Mouse (Mus musculus) myocyte (in vitro differentiated cells): ENCODE data around the gene Adprh. TPM values are rescaled to one million over a fixed set of nuclear protein-coding genes. Genes with fewer than 3 reads are reported as not detected.
"Not testable (repeated sequence)": the region's sequence is repeated elsewhere in the genome, so short reads cannot be mapped to it uniquely, and the experiment has no call there.

Experiments used
- H3K27me3 ChIP-seq: one replicate; pipeline ENCODE4 v1.6.1; 2011; ENCODE audit not compliant: control insufficient read depth, insufficient read depth, insufficient read length
- H3K36me3 ChIP-seq: one replicate; pipeline ENCODE4 v1.6.1; 2011; ENCODE audit not compliant: control insufficient read depth, insufficient read depth
- H3K4me2 ChIP-seq: one replicate; pipeline ENCODE4 v1.6.1; 2011; ENCODE audit warnings: low read depth, control low read depth
- H3K4me3 ChIP-seq: one replicate; pipeline ENCODE4 v1.5.1; 2011; ENCODE audit warnings: mild to moderate bottlenecking, control low read depth, moderate library complexity
- H3K79me2 ChIP-seq: one replicate; pipeline ENCODE4 v1.6.1; 2011; ENCODE audit not compliant: control insufficient read depth, insufficient read depth
- H3ac ChIP-seq: one replicate; pipeline ENCODE4 v1.6.1; 2011; ENCODE audit not compliant: control insufficient read depth, insufficient read length
- CEBPB ChIP-seq: IDR thresholded peaks from 2 replicates; pipeline ENCODE4 v1.6.1; 2011; ENCODE audit warnings: mild to moderate bottlenecking, moderate library complexity; ENCODE audit not compliant: poor library complexity, insufficient read depth, severe bottlenecking
- E2F4 ChIP-seq: IDR thresholded peaks from one replicate; pipeline ENCODE4 v1.6.1; 2011; ENCODE audit warnings: mild to moderate bottlenecking, control low read depth, moderate library complexity; ENCODE audit not compliant: insufficient read depth
- MAX ChIP-seq: IDR thresholded peaks from one replicate; pipeline ENCODE4 v1.6.1; 2011; ENCODE audit warnings: low read depth, mild to moderate bottlenecking, control low read depth
- MYOD1 ChIP-seq, 3 experiments: IDR thresholded peaks; one replicate each; pipeline ENCODE4 v1.6.1; 2011; ENCODE audit warnings: control low read depth in 2 of 3, low read depth in 2 of 3, mild to moderate bottlenecking in 2 of 3, moderate library complexity in 1 of 3; ENCODE audit not compliant: insufficient read length in 2 of 3, control insufficient read depth in 1 of 3
- MYOG ChIP-seq, 3 experiments: IDR thresholded peaks; one replicate each; pipeline ENCODE4 v1.6.1; 2011; ENCODE audit warnings: control low read depth in 2 of 3, low read depth in 2 of 3, mild to moderate bottlenecking in 2 of 3; ENCODE audit not compliant: insufficient read length in 2 of 3, control insufficient read depth in 1 of 3, insufficient read depth in 1 of 3
- POLR2A ChIP-seq: IDR thresholded peaks from one replicate; pipeline ENCODE4 v1.6.1; 2011; ENCODE audit warnings: low read depth, mild to moderate bottlenecking, control low read depth, moderate library complexity; ENCODE audit not compliant: insufficient read length
- POLR2AphosphoS2 ChIP-seq: IDR thresholded peaks from one replicate; pipeline ENCODE4 v1.6.1; 2011; ENCODE audit warnings: low read depth, control low read depth; ENCODE audit not compliant: insufficient read length
- REST ChIP-seq: IDR thresholded peaks from one replicate; pipeline ENCODE4 v1.6.1; 2011; ENCODE audit warnings: mild to moderate bottlenecking, control low read depth, moderate library complexity; ENCODE audit not compliant: insufficient read depth, insufficient read length
- SRF ChIP-seq: IDR thresholded peaks from one replicate; pipeline ENCODE4 v1.6.1; 2011; ENCODE audit warnings: low read depth; ENCODE audit not compliant: control insufficient read depth, insufficient read length
- TCF12 ChIP-seq: IDR thresholded peaks from one replicate; pipeline ENCODE4 v1.6.1; 2011; ENCODE audit warnings: mild to moderate bottlenecking, control low read depth; ENCODE audit not compliant: poor library complexity, insufficient read depth, severe bottlenecking
- TCF3 ChIP-seq: IDR thresholded peaks from one replicate; pipeline ENCODE4 v1.6.1; 2011; ENCODE audit warnings: low read depth, control low read depth; ENCODE audit not compliant: insufficient read length
- USF1 ChIP-seq: IDR thresholded peaks from one replicate; pipeline ENCODE4 v1.6.1; 2011; ENCODE audit warnings: low read depth, mild to moderate bottlenecking, control low read depth, moderate library complexity
- polyA plus RNA-seq: library from polyadenylated mRNA; unstranded; fragments of >200 nt; fragmentation: generic; extraction: Trizol; gene quantifications from one replicate; pipeline ENCODE4 v1.2.1, GENCODE M21; 2012; ENCODE audit warnings: missing spikeins

Adprh gene
- polyA plus RNA-seq, 1 experiment = 124 TPM

- TF ChIP-seq MYOG (IDR thresholded peaks at IDR 0.05; ENCODE audit: control insufficient read depth in 1 of 3, insufficient read depth in 1 of 3, insufficient read length in 2 of 3, low read depth in 2 of 3) (no peak), E2F4 (no peak), POLR2AphosphoS2 (no peak), CEBPB (no peak), TCF12 (no peak), TCF3 (no peak), MAX (no peak)
- Histone ChIP-seq H3ac (peak overlapping the region; percentile 59), H3K36me3 (peaks cover 23% of the 10 kb centered on the region), H3K4me3 (peak overlapping the region; percentile 82), H3K27me3 (no peaks in the 10 kb centered on the region), H3K79me2 (peaks cover 19% of the 10 kb centered on the region), H3K4me2 (peak overlapping the region; percentile 87)
Observed at GRCm38 (mm10) chr16:38453203-38453553, 675 bp upstream of the Adprh start.

- TF ChIP-seq REST = no peak
- no peak for TF ChIP-seq POLR2A
- TF ChIP-seq MAX = no peak
- no peak for TF ChIP-seq CEBPB
- no peak for TF ChIP-seq MYOG (IDR thresholded peaks at IDR 0.05; ENCODE audit: control insufficient read depth in 1 of 3, insufficient read depth in 1 of 3, insufficient read length in 2 of 3, low read depth in 2 of 3)
- no peak for TF ChIP-seq E2F4
- no peak for TF ChIP-seq TCF3
- no peak for TF ChIP-seq USF1
- TF ChIP-seq MYOD1 (IDR thresholded peaks at IDR 0.05; ENCODE audit: control insufficient read depth in 1 of 3, insufficient read length in 2 of 3, low read depth in 2 of 3) = no peak
- no peak for TF ChIP-seq TCF12
- no peak for TF ChIP-seq SRF
- no peak for TF ChIP-seq POLR2AphosphoS2
- H3K36me3 ChIP-seq = peaks cover 39% of the 10 kb centered on the region
- H3K27me3 ChIP-seq = no peaks in the 10 kb centered on the region
- peak overlapping the region; percentile 79 for H3K4me2 ChIP-seq
- H3K4me3 ChIP-seq = peak overlapping the region; percentile 82
- H3K79me2 ChIP-seq = peaks cover 19% of the 10 kb centered on the region
- H3ac ChIP-seq = peak overlapping the region; percentile 59
Observed at GRCm38 (mm10) chr16:38451421-38452205, 890 bp downstream of the Adprh start.

DNA sequence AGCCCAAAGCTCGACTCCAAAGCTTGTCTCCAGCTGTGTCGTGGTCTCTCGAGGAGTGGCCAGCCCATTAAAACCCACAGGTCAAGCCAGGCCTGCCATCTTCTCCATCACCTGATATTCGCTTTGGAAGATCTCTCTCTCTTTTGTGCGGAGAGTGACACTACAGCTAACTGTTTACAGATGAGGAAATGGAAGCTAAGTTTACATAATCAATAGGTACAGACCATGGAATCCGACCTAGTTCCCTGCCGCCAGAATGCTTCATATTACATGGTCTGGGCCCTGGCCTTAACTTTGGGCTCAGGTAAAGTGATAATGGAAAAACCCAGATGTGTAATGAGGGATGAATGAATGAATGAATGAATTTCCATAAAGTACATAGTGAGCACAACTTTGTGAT lies 1.8 kb downstream of the Adprh start:
- H3K36me3 ChIP-seq = peaks cover 48% of the 10 kb centered on the region
- H3K4me3 ChIP-seq = peak overlapping the region; percentile 82
- peaks cover 19% of the 10 kb centered on the region for H3K79me2 ChIP-seq
- no peak overlapping the region for H3K4me2 ChIP-seq
- no peaks in the 10 kb centered on the region for H3K27me3 ChIP-seq
- no peak overlapping the region for H3ac ChIP-seq
- TF ChIP-seq POLR2A (no peak), SRF (no peak), MAX (no peak), USF1 (no peak), TCF12 (no peak), E2F4 (no peak), REST (no peak), MYOG (IDR thresholded peaks at IDR 0.05; ENCODE audit: control insufficient read depth in 1 of 3, insufficient read depth in 1 of 3, insufficient read length in 2 of 3, low read depth in 2 of 3) (no peak)

DNA sequence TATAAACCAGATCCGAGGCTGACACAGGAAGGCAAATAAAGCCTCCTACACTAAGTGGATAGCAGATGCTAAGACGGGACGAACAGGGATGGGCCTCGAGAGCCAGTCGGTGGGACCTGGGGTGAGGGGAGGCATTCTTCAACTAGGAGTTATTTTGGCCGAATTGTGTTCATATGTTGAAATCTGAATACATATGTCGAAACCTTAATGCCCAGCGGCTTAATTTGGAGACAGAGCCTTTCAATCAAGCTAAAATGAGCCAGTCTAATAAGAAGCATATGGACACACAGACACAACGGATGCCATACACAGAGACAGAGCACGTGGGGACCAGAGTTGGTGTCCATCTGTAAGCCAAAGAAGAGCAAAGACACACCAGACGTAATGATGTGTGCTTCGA lies 4.0 kb downstream of the Adprh start:
- H3K4me3 ChIP-seq = no peak overlapping the region
- no peak overlapping the region for H3ac ChIP-seq
- no peak for TF ChIP-seq TCF3
- TF ChIP-seq SRF = no peak
- TF ChIP-seq USF1 = no peak
- no peak for TF ChIP-seq POLR2AphosphoS2
- TF ChIP-seq TCF12 = no peak
- TF ChIP-seq MYOG (IDR thresholded peaks at IDR 0.05; ENCODE audit: control insufficient read depth in 1 of 3, insufficient read depth in 1 of 3, insufficient read length in 2 of 3, low read depth in 2 of 3) = no peak
- no peak for TF ChIP-seq E2F4
- no peak for TF ChIP-seq MYOD1 (IDR thresholded peaks at IDR 0.05; ENCODE audit: control insufficient read depth in 1 of 3, insufficient read length in 2 of 3, low read depth in 2 of 3)
- no peak for TF ChIP-seq CEBPB
- TF ChIP-seq MAX = no peak
- TF ChIP-seq REST = no peak
- TF ChIP-seq POLR2A = no peak
- H3K27me3 ChIP-seq = no peaks in the 10 kb centered on the region
- H3K4me2 ChIP-seq = no peak overlapping the region
- peaks cover 19% of the 10 kb centered on the region for H3K79me2 ChIP-seq
- peaks cover 63% of the 10 kb centered on the region for H3K36me3 ChIP-seq

GRCm38 (mm10) chr16:38447366-38447765 lies 5.1 kb downstream of the Adprh start:
- Histone ChIP-seq H3K27me3 (no peaks in the 10 kb centered on the region), H3K4me3 (no peak overlapping the region), H3K36me3 (peaks cover 69% of the 10 kb centered on the region), H3K79me2 (peaks cover 19% of the 10 kb centered on the region), H3K4me2 (no peak overlapping the region), H3ac (no peak overlapping the region)
- TF ChIP-seq SRF = no peak
- TF ChIP-seq TCF12 = no peak
- no peak for TF ChIP-seq POLR2AphosphoS2
- no peak for TF ChIP-seq REST
- TF ChIP-seq TCF3 = no peak
- no peak for TF ChIP-seq MYOD1 (IDR thresholded peaks at IDR 0.05; ENCODE audit: control insufficient read depth in 1 of 3, insufficient read length in 2 of 3, low read depth in 2 of 3)
- TF ChIP-seq CEBPB = no peak
- TF ChIP-seq POLR2A = no peak
- no peak for TF ChIP-seq MAX
- no peak for TF ChIP-seq USF1
- no peak for TF ChIP-seq MYOG (IDR thresholded peaks at IDR 0.05; ENCODE audit: control insufficient read depth in 1 of 3, insufficient read depth in 1 of 3, insufficient read length in 2 of 3, low read depth in 2 of 3)

- H3ac ChIP-seq, H3K27me3 ChIP-seq, H3K79me2 ChIP-seq, H3K4me2 ChIP-seq, H3K4me3 ChIP-seq: not testable (repeated sequence)
- peaks cover 69% of the 10 kb centered on the region for H3K36me3 ChIP-seq
Observed at GRCm38 (mm10) chr16:38446141-38446540, 6.4 kb downstream of the Adprh start.
